Mouse (Mus musculus) fibroblast of lung, adult 2 months (primary cell): Measurements from ENCODE around the gene Clec14a.
A peak's percentile ranks its signal among the peaks of the same experiment; 100 is the strongest.
"Not testable (repeated sequence)": the region's sequence is repeated elsewhere in the genome, so short reads cannot be mapped to it uniquely, and the experiment has no call there.

Experiments used
- DNase-seq: peaks from one replicate; pipeline ENCODE4 v3.0.0-alpha.2; 2011; ENCODE audit warnings: low read depth

Gene Clec14a

DNA sequence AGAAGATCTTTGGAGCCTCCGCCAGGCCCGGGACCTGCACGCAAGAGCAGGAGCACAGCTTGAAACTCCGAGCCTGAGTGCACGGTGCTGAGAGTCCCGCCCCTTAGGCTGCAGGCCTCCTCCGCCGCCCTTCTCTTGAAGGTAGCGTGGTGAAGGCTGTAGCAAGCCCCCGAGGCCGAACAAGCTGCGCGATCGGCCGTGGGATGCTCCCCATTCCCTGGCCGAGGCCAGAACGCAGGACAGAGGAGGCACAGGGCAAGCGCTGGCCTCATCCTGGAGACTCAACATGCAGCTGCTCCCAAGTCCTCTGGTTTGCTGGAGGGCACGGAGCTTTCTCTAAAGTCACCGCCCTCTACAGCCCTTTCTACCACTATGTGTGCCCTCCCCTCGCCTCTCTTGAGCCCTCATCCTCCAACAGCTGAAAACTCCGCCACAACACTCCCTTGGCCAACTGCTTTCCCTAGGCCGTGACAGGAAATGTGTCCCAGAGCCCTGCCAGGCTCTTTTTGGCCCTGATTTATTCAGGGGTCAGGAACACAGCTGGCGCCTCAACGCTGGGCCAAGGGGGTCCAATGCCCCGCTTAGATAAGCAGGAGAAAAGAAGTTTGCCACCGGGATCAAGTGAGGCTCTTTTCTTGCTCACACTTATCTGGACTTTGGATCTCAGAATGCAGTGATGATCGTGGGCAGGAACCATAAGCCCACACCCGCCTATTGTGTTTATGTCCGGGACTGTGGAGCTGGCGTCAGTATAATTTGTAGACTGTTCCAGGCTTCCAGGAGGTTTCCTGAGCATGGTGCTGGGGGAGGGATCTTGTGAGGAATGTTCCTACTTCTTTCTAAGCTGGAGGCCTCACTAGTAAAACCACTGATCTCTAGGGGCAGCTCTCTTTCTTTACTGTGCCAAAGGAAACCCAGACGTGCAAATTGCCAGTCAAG, at the start of gene Clec14a:
Gene Clec14a (minus strand): TSS at position 728 of the 939 bp plus-strand sequence.
- DNase-seq: no peak

GRCm38 (mm10) chr12:58307835-58308234, 38.7 kb upstream of the Clec14a start:
- no peak for DNase-seq

- not testable (repeated sequence) for DNase-seq
Observed at GRCm38 (mm10) chr12:58306402-58306801, 37.3 kb upstream of the Clec14a start.

GRCm38 (mm10) chr12:58305567-58305966, 36.5 kb upstream of the Clec14a start:
- DNase-seq: no peak

DNA sequence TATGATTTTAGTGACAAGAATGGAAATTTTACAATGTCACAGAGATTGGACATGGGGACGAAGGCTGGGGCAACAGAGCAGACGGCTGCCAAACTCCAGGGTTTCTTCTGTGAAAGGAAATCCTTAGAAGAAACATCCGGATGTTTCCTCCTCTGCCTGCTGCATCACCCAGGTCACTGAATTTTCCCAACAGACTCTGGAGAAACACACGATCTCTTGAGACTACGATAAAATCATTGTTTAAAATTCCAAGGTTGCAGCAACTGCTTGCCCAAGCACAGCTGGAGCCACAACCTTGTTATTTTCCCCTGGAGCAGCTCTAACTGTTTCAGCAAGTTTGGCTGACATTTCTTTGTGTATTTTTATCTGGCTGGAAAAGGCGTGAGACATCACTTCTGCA, 27.9 kb upstream of the Clec14a start:
- DNase-seq: peak; percentile 2

- DNase-seq: no peak
Observed at GRCm38 (mm10) chr12:58285912-58286311, 16.8 kb upstream of the Clec14a start.

GRCm38 (mm10) chr12:58270520-58270919, 1.4 kb upstream of the Clec14a start:
- no peak for DNase-seq

DNA sequence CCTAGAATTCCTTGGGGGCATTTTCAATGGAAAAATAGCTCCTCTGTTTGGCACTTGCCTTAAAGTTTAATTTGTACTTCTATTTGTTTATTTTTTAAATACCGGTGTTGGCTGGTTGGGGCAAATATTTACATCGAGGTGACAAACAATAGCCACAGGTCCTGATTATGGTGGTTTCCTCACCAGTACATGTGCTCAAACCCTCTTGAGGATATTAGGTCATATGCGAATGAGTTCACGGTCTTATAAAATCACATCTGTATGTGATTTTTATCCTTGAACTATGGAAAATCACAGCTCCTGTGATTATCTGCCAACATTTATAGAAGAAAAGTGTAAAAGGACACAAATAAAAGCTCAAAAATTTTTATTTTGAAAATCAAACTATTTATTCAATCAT, 415 bp upstream of the Clec14a start:
- DNase-seq: no peak

DNA sequence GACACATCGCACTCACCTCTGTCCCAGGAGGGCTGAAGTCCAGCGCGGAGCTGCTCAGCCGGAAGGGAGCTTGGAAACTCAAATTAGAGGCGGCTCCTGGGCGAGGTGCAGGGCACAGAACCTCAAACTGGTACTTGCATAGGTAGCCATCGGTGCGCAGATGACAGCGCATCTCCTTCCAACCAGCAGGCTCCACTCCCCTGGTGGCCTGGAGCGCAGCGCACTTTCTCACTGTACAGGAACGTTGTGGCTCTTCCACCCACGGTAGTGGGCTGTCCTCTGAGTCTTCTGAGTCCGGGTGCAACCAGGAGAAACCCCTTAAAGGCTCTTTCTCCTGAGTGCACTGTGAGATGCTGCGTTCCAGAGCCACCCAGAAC, 916 bp downstream of the Clec14a start:
- DNase-seq: no peak

GRCm38 (mm10) chr12:58267779-58268178, 1.3 kb downstream of the Clec14a start:
- no peak for DNase-seq

DNA sequence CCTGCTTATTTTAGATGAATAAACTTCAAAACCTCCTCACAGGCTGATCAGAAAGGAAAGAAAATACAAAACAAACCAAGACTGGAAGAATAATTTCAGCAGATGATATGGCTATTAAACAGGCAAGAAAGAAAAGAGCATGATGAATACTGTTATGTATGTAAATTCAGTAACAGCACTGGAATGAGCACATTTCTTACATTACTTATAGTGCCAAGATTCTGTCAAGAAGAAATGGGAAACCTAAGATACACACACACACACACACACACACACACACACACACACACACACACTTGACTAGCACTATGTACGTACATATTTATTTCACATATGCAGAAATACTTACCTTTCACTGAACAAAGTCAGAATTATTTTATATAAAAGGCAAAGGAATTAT, 17.2 kb downstream of the Clec14a start:
- DNase-seq: no peak

- DNase-seq: no peak
Observed at GRCm38 (mm10) chr12:58232489-58232888, 36.6 kb downstream of the Clec14a start.

DNA sequence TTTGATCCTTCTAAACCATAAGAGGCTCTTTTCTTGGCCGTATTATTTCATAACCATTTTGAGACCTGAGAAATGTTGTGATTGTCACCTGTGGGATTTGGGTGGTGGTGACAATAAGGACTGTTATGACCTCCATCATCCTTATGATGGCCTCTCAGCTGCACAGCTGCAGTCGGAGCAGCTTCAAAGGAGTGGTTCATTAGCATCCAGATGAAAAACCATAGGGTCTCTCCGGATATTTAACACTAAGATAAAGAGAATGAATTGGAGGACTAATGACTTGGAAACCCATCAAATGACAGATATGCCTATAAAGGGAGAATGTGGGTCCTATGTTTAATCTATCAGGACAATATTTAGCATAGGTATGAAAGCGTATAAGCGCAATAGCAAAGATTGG, 43.4 kb downstream of the Clec14a start:
- DNase-seq: no peak

DNA sequence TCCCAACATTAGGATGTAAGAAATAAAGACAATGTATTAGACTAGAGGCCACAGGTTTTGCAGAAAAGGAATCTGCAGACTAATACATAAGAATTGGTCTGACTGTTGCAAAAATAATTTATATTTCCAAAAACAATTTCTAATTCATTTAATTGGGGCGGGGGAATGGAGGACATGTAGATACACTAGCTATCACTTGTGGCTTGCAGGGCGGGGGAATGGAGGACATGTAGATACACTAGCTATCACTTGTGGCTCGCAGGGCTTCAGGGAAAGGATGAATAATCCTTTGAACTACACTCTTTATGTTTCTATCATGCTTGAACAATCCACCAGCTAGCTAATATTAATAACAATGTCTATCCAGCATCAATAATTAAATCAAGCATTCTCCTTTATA, 50.0 kb downstream of the Clec14a start:
- no peak for DNase-seq

GRCm38 (mm10) chr12:58216218-58216617, 52.9 kb downstream of the Clec14a start:
- DNase-seq: no peak
